Mouse (Mus musculus): ENCODE data around the gene A630023A22Rik. TPM values are rescaled to one million over a fixed set of nuclear protein-coding genes. Genes with fewer than 3 reads are reported as not detected.

The A630023A22Rik gene
- total RNA-seq, 2 experiments from 2014 or later = not detected

GRCm38 (mm10) chr14:34087856-34088398 is 14.6 kb downstream of the A630023A22Rik start:
- no peak for DNase-seq (ENCODE audit: low spot score in 2 of 2)

GRCm38 (mm10) chr14:34086806-34087205 is 15.7 kb downstream of the A630023A22Rik start:
- DNase-seq (ENCODE audit: low spot score in 2 of 2) = no peak

- no peak for DNase-seq (ENCODE audit: low spot score in 2 of 2)
Observed at GRCm38 (mm10) chr14:34085731-34086130, 16.8 kb downstream of the A630023A22Rik start, which contains the start of gene Anxa8. Anxa8 (plus strand) TSS chr14:34085981.

GRCm38 (mm10) chr14:34080321-34080997 is 22.1 kb downstream of the A630023A22Rik start:
- peak; percentile 71 to 86 for DNase-seq (ENCODE audit: low spot score in 2 of 2)

- DNase-seq (ENCODE audit: low spot score in 2 of 2) = no peak
Observed at GRCm38 (mm10) chr14:34078293-34078692, 24.3 kb downstream of the A630023A22Rik start.

GRCm38 (mm10) chr14:34077222-34077621 is 25.3 kb downstream of the A630023A22Rik start:
- DNase-seq (ENCODE audit: low spot score in 2 of 2) = no peak

GRCm38 (mm10) chr14:34075346-34075745 is 27.2 kb downstream of the A630023A22Rik start:
- DNase-seq (ENCODE audit: low spot score in 2 of 2) = no peak

GRCm38 (mm10) chr14:34071665-34072064 is 30.9 kb downstream of the A630023A22Rik start:
- no peak for DNase-seq (ENCODE audit: low spot score in 2 of 2)

- no peak for DNase-seq (ENCODE audit: low spot score in 2 of 2)
Observed at GRCm38 (mm10) chr14:34052516-34052915, 50.0 kb downstream of the A630023A22Rik start, which contains the start of gene Antxrl. Antxrl (plus strand) TSS chr14:34052707.

GRCm38 (mm10) chr14:34050101-34050779 is 52.3 kb downstream of the A630023A22Rik start:
- no peak for DNase-seq (ENCODE audit: low spot score in 2 of 2)

GRCm38 (mm10) chr14:34043341-34043740 is 59.2 kb downstream of the A630023A22Rik start:
- DNase-seq (ENCODE audit: low spot score in 2 of 2) = no peak

GRCm38 (mm10) chr14:34041241-34041640 is 61.3 kb downstream of the A630023A22Rik start:
- DNase-seq (ENCODE audit: low spot score in 2 of 2) = no peak

- no peak for DNase-seq (ENCODE audit: low spot score in 2 of 2)
Observed at GRCm38 (mm10) chr14:34033841-34034610, 68.5 kb downstream of the A630023A22Rik start.

GRCm38 (mm10) chr14:34026710-34027109 is 75.8 kb downstream of the A630023A22Rik start:
- no peak for DNase-seq (ENCODE audit: low spot score in 2 of 2)

GRCm38 (mm10) chr14:34016938-34017337 is 85.6 kb downstream of the A630023A22Rik start:
- no peak for DNase-seq (ENCODE audit: low spot score in 2 of 2)

- DNase-seq (ENCODE audit: low spot score in 2 of 2) = no peak
Observed at GRCm38 (mm10) chr14:34016381-34016780, 86.2 kb downstream of the A630023A22Rik start, which contains the start of gene Gm5460. Gm5460 (plus strand) TSS chr14:34016758.

GRCm38 (mm10) chr14:34015063-34015462 is 87.5 kb downstream of the A630023A22Rik start, which contains the start of gene Gm30083:
Gm30083 (minus strand) TSS chr14:34015182.
- no peak for DNase-seq (ENCODE audit: low spot score in 2 of 2)

- no peak for DNase-seq (ENCODE audit: low spot score in 2 of 2)
Observed at GRCm38 (mm10) chr14:34002358-34002757, 100.2 kb downstream of the A630023A22Rik start.

- no peak for DNase-seq (ENCODE audit: low spot score in 2 of 2)
Observed at GRCm38 (mm10) chr14:34001445-34001844, 101.1 kb downstream of the A630023A22Rik start.

Data from left cerebral cortex, adult 18-20 months (tissue).